Mouse (Mus musculus) forebrain, embryonic 16.5 days (tissue): ENCODE data around the gene Sf3a1. TPM values are rescaled to one million over a fixed set of nuclear protein-coding genes. Genes with fewer than 3 reads are reported as not detected.
"Not testable (repeated sequence)": the region's sequence is repeated elsewhere in the genome, so short reads cannot be mapped to it uniquely, and the experiment has no call there.

Experiments
- ATAC-seq: fragments of 200-750 bp; cut with Nextera tagmentation; 2 replicates; pipeline ENCODE4 v1.8.0; 2017; ENCODE audit warnings: mild to moderate bottlenecking, moderate library complexity
- H3K27ac ChIP-seq: fragments of 300-500 bp; sonication (generic); 2 replicates; pipeline ENCODE4 v1.5.1; 2014; ENCODE audit warnings: low read length, control low read depth
- H3K27me3 ChIP-seq: fragments of 300-500 bp; sonication (generic); replicated peaks from 2 replicates; pipeline ENCODE4 v1.6.1; 2014; ENCODE audit warnings: low read length; ENCODE audit not compliant: control insufficient read depth, insufficient read depth
- H3K36me3 ChIP-seq: fragments of 300-500 bp; sonication (generic); 2 replicates; pipeline ENCODE4 v1.6.1; 2014; ENCODE audit not compliant: control insufficient read depth, insufficient read depth
- H3K4me1 ChIP-seq: fragments of 300-500 bp; sonication (generic); replicated peaks from 2 replicates; pipeline ENCODE4 v1.6.1; 2014; ENCODE audit warnings: low read length; ENCODE audit not compliant: control insufficient read depth, insufficient read depth
- H3K4me2 ChIP-seq: fragments of 300-500 bp; sonication (generic); 2 replicates; pipeline ENCODE4 v1.6.1; 2014; ENCODE audit warnings: mild to moderate bottlenecking, low read length, control low read depth
- H3K4me3 ChIP-seq: fragments of 300-500 bp; sonication (generic); replicated peaks from 2 replicates; pipeline ENCODE4 v1.5.1; 2014; ENCODE audit warnings: mild to moderate bottlenecking, low read length, control low read depth
- H3K9ac ChIP-seq: fragments of 300-500 bp; sonication (generic); replicated peaks from 2 replicates; pipeline ENCODE4 v1.6.1; 2014; ENCODE audit warnings: low read depth, low read length, control low read depth
- H3K9me3 ChIP-seq: fragments of 300-500 bp; sonication (generic); 2 replicates; pipeline ENCODE4 v1.6.1; 2016; ENCODE audit warnings: low read length; ENCODE audit not compliant: control insufficient read depth
- WGBS: fragments of 180-500 bp; shearing (Covaris S2); extraction: QIAGEN DNeasy Blood & Tissue Kit; methylation state at CpG from one replicate; pipeline ENCODE4 v1.1.7; 2014; 5-methylcytosine and 5-hydroxymethylcytosine counted together
- polyA plus RNA-seq: library from polyadenylated mRNA; unstranded; fragments of >200 nt; fragmentation: Nextera tagmentation; extraction: Ambion mirVana; gene quantifications from 2 replicates; pipeline ENCODE4 v1.2.1, GENCODE M21; 2015

Gene Sf3a1
- 59.4 and 60.6 TPM in 2 replicates for polyA plus RNA-seq

DNA sequence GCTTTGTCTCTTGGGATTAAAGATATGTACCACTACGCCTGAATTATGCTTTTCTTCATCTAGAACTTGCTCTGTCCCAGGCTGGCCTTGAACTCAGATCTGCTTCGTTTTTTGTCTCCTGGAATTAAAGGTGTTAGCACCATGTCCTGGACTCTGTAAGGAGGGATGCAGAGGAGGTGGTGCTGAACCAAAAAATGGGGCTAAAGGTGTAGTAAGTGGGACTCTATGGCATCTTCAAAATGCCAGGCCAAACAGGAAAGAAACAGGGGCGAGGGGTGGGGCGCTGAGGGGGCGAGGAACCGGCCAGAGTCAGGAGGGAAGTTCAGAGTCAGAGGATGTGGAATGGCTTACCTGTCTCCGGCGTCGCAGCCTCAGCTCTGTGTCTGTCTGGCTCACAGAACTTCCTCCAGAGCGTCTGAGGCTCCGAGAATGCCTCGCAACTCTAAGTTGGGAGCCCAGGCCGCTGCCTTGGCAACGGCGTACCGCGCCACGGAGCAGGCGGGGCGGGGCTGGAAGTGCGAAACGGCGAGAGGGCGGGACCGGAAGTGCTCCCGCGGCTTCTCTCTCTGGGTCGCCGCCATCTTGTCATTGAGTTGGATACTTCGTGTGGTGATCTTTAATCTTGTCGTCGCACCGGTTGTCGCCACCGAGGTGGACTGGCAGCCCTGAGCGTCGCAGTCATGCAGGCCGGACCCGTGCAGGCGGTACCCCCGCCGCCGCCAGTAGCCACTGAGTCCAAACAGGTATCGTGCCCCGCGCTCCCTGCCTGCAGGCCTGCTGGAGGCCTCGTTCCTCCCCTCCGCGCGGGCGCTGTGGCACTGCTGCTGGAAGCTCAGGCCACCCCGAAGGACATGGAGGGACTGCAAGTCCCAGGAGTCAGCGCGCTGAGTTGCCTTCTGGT, at the start of gene Sf3a1, which contains the start of gene Ccdc157:
TSS of gene Sf3a1 (plus strand) at position 543 of the 901 bp plus-strand sequence.
TSS of gene Ccdc157 (minus strand) at position 486 of the 901 bp plus-strand sequence.
- Histone ChIP-seq H3K4me3 (peak within 1 kb of the TSS; percentile 93), H3K27me3 (no peaks in the 10 kb centered on the region), H3K36me3 (peaks cover 2% of the 10 kb centered on the region; the same call in 1 of the 2 replicates), H3K4me1 (peaks cover 39% of the 10 kb centered on the region), H3K9me3 (no peaks in the 10 kb centered on the region), H3K27ac (peak within 1 kb of the TSS; percentile 88), H3K9ac (peak within 1 kb of the TSS; percentile 90), H3K4me2 (peak within 1 kb of the TSS; percentile 86)
- ATAC-seq, result peak; percentile 99
- 2% methylated on average over 54 of the region's 54 CpGs for WGBS

GRCm38 (mm10) chr11:4112033-4112432, 48.1 kb upstream of the Sf3a1 start:
- H3K4me2 ChIP-seq, result no peak overlapping the region
- peaks cover 4% of the 10 kb centered on the region; the same call in 1 of the 2 replicates for H3K4me1 ChIP-seq
- 90% methylated on average over 4 of the region's 4 CpGs for WGBS
- H3K27me3 ChIP-seq, result no peaks in the 10 kb centered on the region
- H3K27ac ChIP-seq, result no peak overlapping the region
- H3K9ac ChIP-seq, result no peak overlapping the region
- H3K36me3 ChIP-seq, result no peaks in the 10 kb centered on the region
- no peaks in the 10 kb centered on the region for H3K9me3 ChIP-seq
- ATAC-seq, result no peak
- H3K4me3 ChIP-seq, result no peak overlapping the region

DNA sequence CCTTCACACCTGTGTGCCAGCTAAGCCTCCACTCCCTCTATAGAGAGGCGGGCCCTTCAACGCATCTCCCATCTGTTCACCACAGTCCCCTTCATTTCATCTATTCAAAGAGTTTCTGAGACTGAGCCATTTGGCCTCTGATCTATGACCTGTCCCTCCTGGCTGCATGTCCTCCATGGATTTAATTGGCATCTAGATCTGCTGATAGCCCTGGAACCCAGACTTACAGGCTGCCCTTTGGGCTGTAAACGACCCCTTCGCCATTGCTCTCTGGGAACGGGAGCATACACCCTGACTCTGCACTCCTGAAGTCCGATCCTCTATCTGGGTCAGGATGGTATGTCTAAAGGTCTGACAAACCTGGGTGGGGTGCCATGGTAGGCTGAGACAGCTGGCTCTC, 47.3 kb upstream of the Sf3a1 start:
- H3K4me3 ChIP-seq, result no peak overlapping the region
- no peak overlapping the region for H3K27ac ChIP-seq
- peaks cover 10% of the 10 kb centered on the region for H3K4me1 ChIP-seq
- no peak overlapping the region for H3K9ac ChIP-seq
- H3K27me3 ChIP-seq, result no peaks in the 10 kb centered on the region
- H3K4me2 ChIP-seq, result no peak overlapping the region
- no peak for ATAC-seq
- H3K9me3 ChIP-seq, result no peaks in the 10 kb centered on the region
- no peaks in the 10 kb centered on the region for H3K36me3 ChIP-seq
- WGBS, result 85% methylated on average over 6 of the region's 6 CpGs

GRCm38 (mm10) chr11:4113496-4113895, 46.7 kb upstream of the Sf3a1 start:
- Histone ChIP-seq H3K4me2 (no peak overlapping the region), H3K4me3 (no peak overlapping the region), H3K9me3 (no peaks in the 10 kb centered on the region), H3K27ac (no peak overlapping the region), H3K9ac (no peak overlapping the region), H3K27me3 (no peaks in the 10 kb centered on the region), H3K36me3 (no peaks in the 10 kb centered on the region), H3K4me1 (peaks cover 17% of the 10 kb centered on the region)
- WGBS, result 74% methylated on average over 4 of the region's 4 CpGs
- ATAC-seq, result no peak

DNA sequence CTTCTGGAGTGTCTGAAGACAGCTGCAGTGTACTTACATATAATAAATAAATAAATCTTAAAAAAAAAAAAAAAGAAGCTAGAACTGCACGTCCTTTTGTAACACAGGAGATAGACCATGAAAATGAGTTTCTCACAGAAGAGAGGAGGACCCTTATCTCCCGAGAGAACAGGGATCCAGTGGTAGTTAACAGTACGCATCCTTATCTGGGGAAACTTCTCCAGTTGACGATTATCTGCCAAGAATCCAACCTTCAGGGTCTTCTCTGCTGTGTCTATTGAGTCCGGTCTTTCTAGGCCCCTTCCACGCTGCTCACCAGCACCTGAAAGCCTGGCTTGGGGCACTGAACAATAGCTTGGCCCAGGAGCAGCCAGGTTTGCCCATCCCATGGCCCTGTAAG, 46.2 kb upstream of the Sf3a1 start:
- WGBS, result 85% methylated on average over 6 of the region's 6 CpGs
- no peaks in the 10 kb centered on the region for H3K36me3 ChIP-seq
- no peak overlapping the region for H3K9ac ChIP-seq
- no peaks in the 10 kb centered on the region for H3K27me3 ChIP-seq
- peaks cover 21% of the 10 kb centered on the region for H3K4me1 ChIP-seq
- H3K4me3 ChIP-seq, result no peak overlapping the region
- ATAC-seq, result no peak
- H3K4me2 ChIP-seq, result no peak overlapping the region
- no peak overlapping the region for H3K27ac ChIP-seq
- no peaks in the 10 kb centered on the region for H3K9me3 ChIP-seq

DNA sequence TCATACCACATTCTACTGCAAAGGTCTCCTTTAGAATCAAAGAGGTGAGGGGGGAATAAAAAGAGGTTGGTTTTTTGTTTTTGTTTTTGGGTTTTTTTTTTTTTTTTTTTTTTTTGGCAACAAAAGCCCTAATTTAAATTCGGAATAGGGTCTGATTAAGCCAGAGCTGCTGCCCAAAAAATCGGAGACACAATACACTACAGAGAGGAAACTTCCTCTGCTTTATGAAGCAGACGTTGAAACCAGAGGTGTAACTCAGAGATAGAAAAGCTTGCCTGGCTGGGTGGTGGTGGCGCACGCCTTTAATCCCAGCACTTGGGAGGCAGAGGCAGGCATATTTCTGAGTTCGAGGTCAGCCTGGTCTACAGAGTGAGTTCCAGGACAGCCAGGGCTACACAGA, 45.6 kb upstream of the Sf3a1 start:
- H3K27me3 ChIP-seq, H3K36me3 ChIP-seq, H3K9me3 ChIP-seq, H3K9ac ChIP-seq, ATAC-seq, H3K4me2 ChIP-seq, H3K27ac ChIP-seq, H3K4me3 ChIP-seq: not testable (repeated sequence)
- WGBS, result 56% methylated on average over 6 of the region's 6 CpGs
- H3K4me1 ChIP-seq, result peaks cover 22% of the 10 kb centered on the region

DNA sequence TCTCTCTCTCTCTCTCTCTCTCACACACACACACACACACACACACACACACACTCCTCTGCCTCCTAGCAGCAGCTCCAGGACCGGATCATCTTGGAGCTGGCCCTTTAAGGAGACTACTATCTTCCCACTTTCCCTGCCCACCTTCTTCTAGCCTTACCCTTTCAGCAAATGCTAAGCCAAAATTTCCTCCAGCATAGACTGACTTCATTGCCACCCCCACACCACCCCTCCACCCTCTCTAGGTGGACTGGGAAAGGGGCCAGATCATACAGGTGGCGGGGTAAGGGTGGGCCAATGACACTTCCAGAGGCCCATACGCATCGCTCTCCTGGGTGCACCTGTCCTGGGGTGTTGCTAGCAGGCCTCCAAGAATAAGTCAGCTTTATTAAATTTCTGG, 44.7 kb upstream of the Sf3a1 start:
- no peak overlapping the region for H3K4me2 ChIP-seq
- no peak overlapping the region for H3K27ac ChIP-seq
- H3K4me1 ChIP-seq, result peaks cover 22% of the 10 kb centered on the region
- no peak for ATAC-seq
- no peaks in the 10 kb centered on the region for H3K36me3 ChIP-seq
- no peak overlapping the region for H3K4me3 ChIP-seq
- H3K9ac ChIP-seq, result no peak overlapping the region
- 91% methylated on average over 4 of the region's 4 CpGs for WGBS
- no peaks in the 10 kb centered on the region; the same call in 1 of the 2 replicates for H3K27me3 ChIP-seq
- no peaks in the 10 kb centered on the region for H3K9me3 ChIP-seq

- 0 out of 2 replicates have a peak overlapping the region, but pooled peaks have one; percentile 10 for H3K9ac ChIP-seq
- ATAC-seq, result no peak
- no peak overlapping the region for H3K4me3 ChIP-seq
- H3K4me1 ChIP-seq, result peaks cover 22% of the 10 kb centered on the region
- no peaks in the 10 kb centered on the region for H3K9me3 ChIP-seq
- H3K4me2 ChIP-seq, result no peak overlapping the region
- 59% methylated on average over 11 of the region's 11 CpGs for WGBS
- no peaks in the 10 kb centered on the region for H3K36me3 ChIP-seq
- no peaks in the 10 kb centered on the region; the same call in 1 of the 2 replicates for H3K27me3 ChIP-seq
- H3K27ac ChIP-seq, result no peak overlapping the region
Measured at GRCm38 (mm10) chr11:4116458-4117141, 43.5 kb upstream of the Sf3a1 start.

DNA sequence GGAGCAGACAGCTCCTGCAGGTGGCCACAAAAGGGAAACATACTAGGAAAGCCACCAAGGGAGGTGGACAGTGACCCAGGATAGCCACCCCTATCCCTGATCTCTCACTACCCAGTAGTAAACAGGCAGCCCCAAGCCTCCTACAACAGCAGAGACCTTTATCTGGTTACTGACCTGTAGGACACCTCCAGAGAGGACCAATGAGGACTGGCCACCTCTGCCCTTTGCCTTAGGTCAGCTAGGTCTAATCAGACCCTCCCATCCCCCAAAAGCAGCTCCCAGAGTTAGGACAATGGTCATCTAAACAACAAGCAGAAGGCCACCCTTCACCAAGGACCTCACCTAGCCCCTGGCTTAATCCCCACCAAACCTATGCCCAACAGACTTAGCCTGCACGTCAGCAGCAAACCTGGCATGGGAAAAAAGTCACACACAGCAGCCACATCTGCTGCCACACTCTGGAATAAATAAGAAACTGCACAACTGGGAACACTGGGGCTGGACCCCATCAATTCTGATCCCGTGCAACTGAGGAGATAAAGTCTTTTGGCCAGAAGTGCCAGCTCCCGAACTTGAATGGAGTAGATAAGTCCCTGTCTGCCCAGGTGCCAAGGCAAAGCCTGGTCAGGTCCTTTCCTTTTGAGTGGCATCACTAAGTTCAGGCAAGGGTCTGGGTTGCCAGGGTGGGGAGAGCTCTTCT, 42.6 kb upstream of the Sf3a1 start:
- Histone ChIP-seq H3K9me3 (no peaks in the 10 kb centered on the region), H3K36me3 (no peaks in the 10 kb centered on the region), H3K4me2 (peak overlapping the region; percentile 88), H3K9ac (peak overlapping the region; percentile 67; the same call in 1 of the 2 replicates), H3K27ac (no peak overlapping the region), H3K4me3 (peak overlapping the region; percentile 51), H3K27me3 (no peaks in the 10 kb centered on the region; the same call in 1 of the 2 replicates), H3K4me1 (peaks cover 22% of the 10 kb centered on the region)
- WGBS, result 34% methylated on average over 3 of the region's 3 CpGs
- no peak for ATAC-seq
